Mouse (Mus musculus): ENCODE measurements at regions not wholly inside any gene's neighbourhood (a gene's known extent, or its start where the extent isn't known, plus 50 kb on each side); places are given as distances from the start of the nearest gene placed in this dataset.
A peak's percentile ranks its signal among the peaks of the same experiment; 100 is the strongest.

- H3K36me3 ChIP-seq (ENCODE audit: control insufficient read depth, insufficient read depth, low read length) = no peaks in the 10 kb centered on the region
- no peak overlapping the region for H3K9ac ChIP-seq (ENCODE audit: low read depth, low read length)
- H3K9me3 ChIP-seq (replicated peaks; ENCODE audit: control insufficient read depth, low read length, poor library complexity, severe bottlenecking) = no peaks in the 10 kb centered on the region
- no peak overlapping the region for H3K27ac ChIP-seq (ENCODE audit: low read length)
- no peak overlapping the region for H3K4me2 ChIP-seq (ENCODE audit: low read length)
- no peak overlapping the region for H3K4me3 ChIP-seq (ENCODE audit: low read depth, low read length)
- H3K4me1 ChIP-seq (ENCODE audit: control insufficient read depth, insufficient read depth, low read length) = no peaks in the 10 kb centered on the region
- 95% methylated on average over 9 of the region's 9 CpGs for WGBS
- no peak for ATAC-seq
- no peaks in the 10 kb centered on the region for H3K27me3 ChIP-seq (ENCODE audit: control insufficient read depth, insufficient read depth, low read depth, low read length)
These were observed 162.2 kb downstream of the Tmx1 start for GRCm38 (mm10) chr12:70615123-70615522.

GRCm38 (mm10) chr12:70616049-70616448 is 163.2 kb downstream of the Tmx1 start:
- H3K27ac ChIP-seq (ENCODE audit: low read length) = no peak overlapping the region
- no peak overlapping the region for H3K4me2 ChIP-seq (ENCODE audit: low read length)
- H3K4me3 ChIP-seq (ENCODE audit: low read depth, low read length) = no peak overlapping the region
- H3K4me1 ChIP-seq (ENCODE audit: control insufficient read depth, insufficient read depth, low read length) = no peaks in the 10 kb centered on the region
- H3K9ac ChIP-seq (ENCODE audit: low read depth, low read length) = no peak overlapping the region
- H3K9me3 ChIP-seq (replicated peaks; ENCODE audit: control insufficient read depth, low read length, poor library complexity, severe bottlenecking) = no peaks in the 10 kb centered on the region
- WGBS = 75% methylated on average over 4 of the region's 4 CpGs
- no peaks in the 10 kb centered on the region for H3K36me3 ChIP-seq (ENCODE audit: control insufficient read depth, insufficient read depth, low read length)
- H3K27me3 ChIP-seq (ENCODE audit: control insufficient read depth, insufficient read depth, low read depth, low read length) = no peaks in the 10 kb centered on the region
- no peak for ATAC-seq

DNA sequence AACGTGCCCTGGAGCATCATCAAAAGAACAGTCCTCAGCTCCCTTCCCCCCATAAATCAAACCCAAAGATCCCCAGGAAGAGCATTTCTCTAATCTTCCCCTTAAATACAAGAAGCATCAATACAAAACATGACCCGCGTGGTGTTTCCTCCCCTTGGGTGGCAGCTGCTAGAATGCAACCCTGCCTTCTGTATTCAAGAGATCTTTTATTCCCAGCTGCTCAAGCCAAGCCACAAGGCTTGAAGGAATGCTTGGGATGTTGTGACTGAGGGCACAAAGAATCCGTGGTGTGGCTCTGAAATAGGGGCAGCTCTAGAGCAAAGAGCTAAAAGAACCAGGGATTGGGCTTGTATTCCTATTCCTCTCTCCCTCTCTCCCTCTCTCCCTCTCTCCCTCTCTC is 163.6 kb downstream of the Tmx1 start:
- Histone ChIP-seq H3K27me3 (ENCODE audit: control insufficient read depth, insufficient read depth, low read depth, low read length) (no peaks in the 10 kb centered on the region), H3K9ac (ENCODE audit: low read depth, low read length) (no peak overlapping the region), H3K9me3 (replicated peaks; ENCODE audit: control insufficient read depth, low read length, poor library complexity, severe bottlenecking) (no peaks in the 10 kb centered on the region), H3K36me3 (ENCODE audit: control insufficient read depth, insufficient read depth, low read length) (no peaks in the 10 kb centered on the region), H3K4me2 (ENCODE audit: low read length) (no peak overlapping the region), H3K4me1 (ENCODE audit: control insufficient read depth, insufficient read depth, low read length) (no peaks in the 10 kb centered on the region), H3K4me3 (ENCODE audit: low read depth, low read length) (no peak overlapping the region), H3K27ac (ENCODE audit: low read length) (no peak overlapping the region)
- 20% methylated on average over 4 of the region's 4 CpGs for WGBS
- ATAC-seq = no peak

- Histone ChIP-seq H3K36me3 (ENCODE audit: control insufficient read depth, insufficient read depth, low read length) (no peaks in the 10 kb centered on the region), H3K4me1 (ENCODE audit: control insufficient read depth, insufficient read depth, low read length) (no peaks in the 10 kb centered on the region), H3K27ac (ENCODE audit: low read length) (no peak overlapping the region), H3K4me3 (ENCODE audit: low read depth, low read length) (no peak overlapping the region), H3K4me2 (ENCODE audit: low read length) (no peak overlapping the region), H3K9me3 (replicated peaks; ENCODE audit: control insufficient read depth, low read length, poor library complexity, severe bottlenecking) (no peaks in the 10 kb centered on the region), H3K27me3 (ENCODE audit: control insufficient read depth, insufficient read depth, low read depth, low read length) (no peaks in the 10 kb centered on the region), H3K9ac (ENCODE audit: low read depth, low read length) (no peak overlapping the region)
- 83% methylated on average over 1 of the region's 1 CpGs for WGBS
- ATAC-seq = no peak
These were observed 164.1 kb downstream of the Tmx1 start for GRCm38 (mm10) chr12:70617024-70617423.

- Histone ChIP-seq H3K9me3 (replicated peaks; ENCODE audit: control insufficient read depth, low read length, poor library complexity, severe bottlenecking) (no peaks in the 10 kb centered on the region), H3K4me1 (ENCODE audit: control insufficient read depth, insufficient read depth, low read length) (no peaks in the 10 kb centered on the region), H3K9ac (ENCODE audit: low read depth, low read length) (no peak overlapping the region), H3K27ac (ENCODE audit: low read length) (no peak overlapping the region), H3K36me3 (ENCODE audit: control insufficient read depth, insufficient read depth, low read length) (no peaks in the 10 kb centered on the region), H3K4me2 (ENCODE audit: low read length) (no peak overlapping the region), H3K4me3 (ENCODE audit: low read depth, low read length) (no peak overlapping the region), H3K27me3 (ENCODE audit: control insufficient read depth, insufficient read depth, low read depth, low read length) (no peaks in the 10 kb centered on the region)
- WGBS = 86% methylated on average over 3 of the region's 3 CpGs
- no peak for ATAC-seq
These were observed 165.1 kb downstream of the Tmx1 start for GRCm38 (mm10) chr12:70617979-70618378.

DNA sequence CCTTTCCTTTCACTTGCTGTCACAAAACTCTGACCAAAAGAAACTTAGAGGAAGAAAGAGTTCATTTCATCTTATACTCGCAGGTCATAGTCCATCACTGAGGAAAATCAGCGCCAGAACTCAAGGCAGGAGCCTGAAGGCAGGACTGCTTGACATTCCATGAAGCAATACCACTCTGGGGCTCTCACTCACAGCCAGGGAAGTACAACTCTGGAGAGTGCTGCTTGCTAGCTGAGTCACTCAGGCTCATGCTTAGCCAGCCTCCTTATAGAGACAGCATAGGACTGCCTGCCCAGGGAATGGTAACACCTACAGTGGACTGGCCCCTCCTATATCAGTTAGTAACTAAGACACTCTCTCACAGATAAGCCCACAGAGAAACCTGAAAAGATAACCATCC is 166.5 kb downstream of the Tmx1 start:
- Histone ChIP-seq H3K9ac (ENCODE audit: low read depth, low read length) (no peak overlapping the region), H3K27me3 (ENCODE audit: control insufficient read depth, insufficient read depth, low read depth, low read length) (no peaks in the 10 kb centered on the region), H3K27ac (ENCODE audit: low read length) (no peak overlapping the region), H3K9me3 (replicated peaks; ENCODE audit: control insufficient read depth, low read length, poor library complexity, severe bottlenecking) (no peaks in the 10 kb centered on the region), H3K36me3 (ENCODE audit: control insufficient read depth, insufficient read depth, low read length) (no peaks in the 10 kb centered on the region), H3K4me3 (ENCODE audit: low read depth, low read length) (no peak overlapping the region), H3K4me2 (ENCODE audit: low read length) (no peak overlapping the region), H3K4me1 (ENCODE audit: control insufficient read depth, insufficient read depth, low read length) (no peaks in the 10 kb centered on the region)
- 80% methylated on average over 2 of the region's 2 CpGs for WGBS
- ATAC-seq = no peak

GRCm38 (mm10) chr12:70622019-70622418 is 169.1 kb downstream of the Tmx1 start:
- Histone ChIP-seq H3K36me3 (ENCODE audit: control insufficient read depth, insufficient read depth, low read length) (no peaks in the 10 kb centered on the region), H3K9me3 (replicated peaks; ENCODE audit: control insufficient read depth, low read length, poor library complexity, severe bottlenecking) (no peaks in the 10 kb centered on the region), H3K27ac (ENCODE audit: low read length) (no peak overlapping the region), H3K4me3 (ENCODE audit: low read depth, low read length) (no peak overlapping the region), H3K27me3 (ENCODE audit: control insufficient read depth, insufficient read depth, low read depth, low read length) (no peaks in the 10 kb centered on the region), H3K4me1 (ENCODE audit: control insufficient read depth, insufficient read depth, low read length) (no peaks in the 10 kb centered on the region), H3K4me2 (ENCODE audit: low read length) (no peak overlapping the region), H3K9ac (ENCODE audit: low read depth, low read length) (no peak overlapping the region)
- 83% methylated on average over 4 of the region's 4 CpGs for WGBS
- no peak for ATAC-seq

DNA sequence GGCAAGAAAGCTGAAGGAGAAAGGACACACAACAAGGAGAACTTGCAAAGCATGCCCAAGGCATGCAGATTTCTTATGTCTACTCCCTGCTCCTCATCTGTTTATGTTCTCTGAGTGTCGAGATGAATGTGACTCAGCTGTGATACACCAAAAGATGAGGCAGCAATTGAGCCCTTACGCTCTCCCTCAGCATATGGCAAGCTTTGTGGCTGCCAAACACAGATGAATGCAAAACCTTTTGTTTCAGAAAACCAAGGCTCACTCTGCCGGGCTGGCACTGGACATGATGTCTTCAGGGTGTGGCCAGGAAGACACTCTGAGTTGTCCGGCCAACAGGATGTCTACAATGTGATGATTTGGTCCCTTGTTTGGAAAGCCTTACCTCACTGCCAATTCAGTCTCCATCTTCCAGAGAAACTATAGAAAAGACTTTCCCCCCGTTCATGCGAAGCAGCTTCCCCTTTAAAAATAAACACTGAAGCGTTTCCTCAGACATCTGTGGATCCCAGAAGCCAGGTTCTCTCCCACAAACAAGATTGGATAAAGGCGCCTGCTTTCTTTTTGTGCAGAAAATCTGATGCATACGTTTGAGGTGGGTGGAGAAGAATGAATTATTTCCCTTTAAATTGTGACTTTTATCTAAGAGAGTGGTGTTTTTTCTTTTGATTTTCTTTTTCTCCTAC is 171.5 kb downstream of the Tmx1 start:
- H3K4me3 ChIP-seq (ENCODE audit: low read depth, low read length) = no peak overlapping the region
- no peak for ATAC-seq
- H3K9me3 ChIP-seq (replicated peaks; ENCODE audit: control insufficient read depth, low read length, poor library complexity, severe bottlenecking) = no peaks in the 10 kb centered on the region
- no peaks in the 10 kb centered on the region for H3K36me3 ChIP-seq (ENCODE audit: control insufficient read depth, insufficient read depth, low read length)
- H3K9ac ChIP-seq (ENCODE audit: low read depth, low read length) = no peak overlapping the region
- H3K27ac ChIP-seq (ENCODE audit: low read length) = no peak overlapping the region
- H3K4me2 ChIP-seq (ENCODE audit: low read length) = no peak overlapping the region
- 74% methylated on average over 9 of the region's 9 CpGs for WGBS
- no peaks in the 10 kb centered on the region for H3K27me3 ChIP-seq (ENCODE audit: control insufficient read depth, insufficient read depth, low read depth, low read length)
- no peaks in the 10 kb centered on the region for H3K4me1 ChIP-seq (ENCODE audit: control insufficient read depth, insufficient read depth, low read length)

DNA sequence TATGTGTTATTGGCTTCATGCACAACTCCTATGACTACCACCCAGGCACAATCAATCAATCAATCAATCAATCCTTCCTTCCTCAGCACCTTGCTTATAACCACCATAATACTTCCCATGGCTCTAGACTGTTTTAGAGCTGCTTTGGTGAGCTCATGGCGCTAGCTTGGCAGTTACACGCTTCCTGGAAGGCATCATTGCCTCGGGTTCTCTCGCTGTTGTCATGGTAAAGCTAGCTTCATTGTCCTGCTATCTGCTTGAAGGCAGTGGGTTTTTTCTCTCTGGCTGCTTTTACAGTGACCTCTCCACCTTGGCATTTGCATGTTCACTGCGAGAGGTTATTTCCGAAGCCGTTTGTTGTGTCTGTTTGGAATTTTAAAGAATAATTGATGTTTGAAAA is 174.7 kb downstream of the Tmx1 start:
- no peak overlapping the region for H3K9ac ChIP-seq (ENCODE audit: low read depth, low read length)
- no peaks in the 10 kb centered on the region for H3K9me3 ChIP-seq (replicated peaks; ENCODE audit: control insufficient read depth, low read length, poor library complexity, severe bottlenecking)
- H3K4me3 ChIP-seq (ENCODE audit: low read depth, low read length) = no peak overlapping the region
- H3K27me3 ChIP-seq (ENCODE audit: control insufficient read depth, insufficient read depth, low read depth, low read length) = no peaks in the 10 kb centered on the region
- no peaks in the 10 kb centered on the region for H3K4me1 ChIP-seq (ENCODE audit: control insufficient read depth, insufficient read depth, low read length)
- H3K27ac ChIP-seq (ENCODE audit: low read length) = no peak overlapping the region
- 47% methylated on average over 7 of the region's 7 CpGs for WGBS
- no peaks in the 10 kb centered on the region for H3K36me3 ChIP-seq (ENCODE audit: control insufficient read depth, insufficient read depth, low read length)
- peak; percentile 42; the same call in 1 of the 2 replicates for ATAC-seq
- H3K4me2 ChIP-seq (ENCODE audit: low read length) = no peak overlapping the region
